Mouse (Mus musculus) frontal cortex, postnatal 10 days (tissue): ENCODE data around the gene 4930558K02Rik.

Experiments
- DNase-seq, 2 experiments: peaks; one replicate each; pipeline ENCODE4 v3.0.0; 2022; ENCODE audit warnings: low spot score in 2 of 2, mixed read lengths in 1 of 2

The 4930558K02Rik gene

GRCm38 (mm10) chr1:161979536-161979935 lies at the start of gene 4930558K02Rik:
4930558K02Rik (minus strand) TSS chr1:161979636.
- DNase-seq: no peak

DNA sequence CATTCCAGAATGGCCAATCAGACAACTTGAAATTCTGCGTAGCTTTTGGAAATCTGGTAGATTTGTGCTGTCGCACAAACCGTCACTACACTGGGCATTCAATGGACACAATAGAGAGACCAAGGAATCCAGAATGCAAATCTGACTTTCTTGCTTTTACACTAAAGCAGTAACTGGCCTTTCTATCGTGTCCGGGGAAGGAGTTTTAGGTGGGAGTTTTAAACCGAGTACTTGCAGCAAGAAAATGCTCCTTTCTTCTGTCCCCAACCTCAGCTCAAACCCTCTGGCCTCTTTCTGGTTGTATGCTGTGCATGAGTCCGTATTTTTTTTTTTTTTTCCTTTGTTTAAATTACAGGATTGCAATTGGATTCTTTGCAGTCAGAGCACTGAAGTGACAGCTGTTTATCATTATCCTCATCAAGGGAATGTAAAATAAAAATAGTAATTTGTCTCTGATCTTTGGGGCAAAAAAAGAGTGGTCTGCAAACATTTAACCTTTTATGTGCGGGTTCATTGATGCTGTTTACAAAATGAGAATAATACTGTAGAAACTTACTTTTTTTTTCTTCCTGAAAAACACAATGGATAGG lies 44.3 kb upstream of the 4930558K02Rik start:
- DNase-seq: no peak

DNA sequence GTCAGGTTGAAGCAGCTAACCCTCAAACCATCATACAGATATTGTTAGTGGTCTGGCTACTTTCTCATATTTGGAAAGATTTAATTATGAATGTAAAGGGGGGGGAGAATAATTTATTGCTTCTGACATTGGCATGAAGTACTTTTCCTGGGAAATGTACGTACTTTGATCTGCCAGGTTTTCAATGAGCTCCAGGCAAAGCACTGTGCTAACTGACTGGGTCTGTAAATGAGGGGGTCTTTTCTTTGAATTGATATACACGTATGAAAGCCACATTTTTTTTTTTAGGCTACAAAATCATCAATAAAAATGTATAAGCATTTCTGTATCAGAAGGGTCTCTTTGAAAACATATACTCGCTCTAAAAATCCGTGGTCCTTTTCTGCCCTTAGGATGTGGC lies 41.3 kb upstream of the 4930558K02Rik start:
- DNase-seq: no peak

GRCm38 (mm10) chr1:162020303-162020731 lies 40.9 kb upstream of the 4930558K02Rik start:
- DNase-seq: no peak

GRCm38 (mm10) chr1:162018601-162018977 lies 39.2 kb upstream of the 4930558K02Rik start:
- DNase-seq: no peak

DNA sequence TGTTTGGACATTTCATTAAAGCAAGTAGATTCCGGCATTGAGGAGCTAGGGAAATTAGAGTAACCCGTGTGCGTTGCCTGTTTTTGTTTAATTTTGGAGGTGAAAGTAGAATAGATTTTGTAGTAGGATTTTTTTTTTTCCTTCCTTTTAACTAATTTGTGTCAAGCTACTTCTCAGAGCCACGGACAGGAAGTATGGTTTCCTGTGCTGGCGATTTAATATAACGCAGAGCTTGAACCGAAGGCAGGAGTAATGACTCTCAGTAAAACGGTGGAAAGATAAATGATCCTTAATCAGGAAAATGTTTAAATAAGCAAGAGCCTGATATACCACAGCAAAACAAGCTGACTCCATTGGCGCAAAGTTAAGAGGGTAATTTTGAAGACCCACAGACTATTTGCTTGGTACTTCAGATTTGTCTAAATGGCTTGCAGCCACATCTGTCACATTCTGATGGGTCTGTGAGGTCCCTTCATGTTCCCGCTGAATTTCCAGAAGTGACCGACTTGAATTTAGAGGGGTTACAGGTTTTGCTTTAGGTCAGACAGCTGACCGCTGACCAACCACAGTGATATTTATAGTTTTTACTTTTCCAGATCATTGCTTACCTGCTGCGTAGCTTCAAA lies 38.7 kb upstream of the 4930558K02Rik start:
- DNase-seq: no peak

DNA sequence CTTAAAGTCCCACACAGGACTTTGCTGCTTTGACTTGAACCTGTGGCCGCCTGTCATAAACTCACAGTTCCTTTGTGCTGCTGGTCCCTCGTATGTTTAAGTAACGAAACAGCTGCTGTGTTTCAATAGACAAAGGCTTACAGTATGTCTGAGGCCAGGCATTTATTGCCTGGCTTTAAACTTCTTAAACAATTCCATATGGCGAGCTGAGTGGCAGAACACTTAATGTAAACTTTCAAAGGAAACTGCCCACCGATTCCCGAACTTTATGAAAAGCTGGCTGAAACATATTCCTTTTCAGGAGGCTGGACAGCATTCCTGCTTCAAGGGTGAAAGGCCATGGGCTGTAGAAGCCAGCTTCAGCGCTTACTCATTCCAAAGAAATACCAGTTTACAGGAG lies 37.5 kb upstream of the 4930558K02Rik start:
- no peak for DNase-seq

DNA sequence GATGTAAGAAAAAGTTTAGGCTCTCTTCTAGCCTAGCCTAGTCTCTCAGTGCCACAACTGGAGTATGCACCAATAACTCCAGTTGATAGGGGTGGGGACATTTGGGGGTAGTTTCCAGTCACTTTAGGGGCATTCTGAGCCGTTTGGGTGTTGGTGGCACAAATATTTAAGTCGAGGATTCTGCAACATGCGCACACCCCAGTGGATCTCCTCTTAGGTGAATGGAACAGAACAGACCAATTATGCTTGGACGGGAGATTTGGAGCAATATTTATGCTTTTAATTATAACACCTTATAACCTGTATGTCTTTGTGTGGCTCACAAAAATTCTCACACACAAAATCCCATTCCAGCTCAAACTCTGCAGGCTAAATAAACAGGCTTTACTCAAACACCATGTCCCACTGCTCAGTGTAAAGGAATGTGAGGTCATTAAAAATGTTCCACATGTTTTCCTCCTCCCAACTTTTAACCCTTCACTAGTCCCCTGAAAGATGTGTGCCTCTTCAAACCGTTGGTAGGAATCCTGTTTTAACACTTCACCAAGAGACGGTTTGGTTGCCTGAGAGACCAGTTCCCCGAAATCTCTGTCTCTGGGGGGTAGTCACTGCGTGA lies 35.9 kb upstream of the 4930558K02Rik start:
- no peak for DNase-seq

GRCm38 (mm10) chr1:162013561-162013960 lies 34.1 kb upstream of the 4930558K02Rik start:
- DNase-seq: no peak

- DNase-seq: no peak
Measured at GRCm38 (mm10) chr1:162011523-162012245, 32.2 kb upstream of the 4930558K02Rik start.

DNA sequence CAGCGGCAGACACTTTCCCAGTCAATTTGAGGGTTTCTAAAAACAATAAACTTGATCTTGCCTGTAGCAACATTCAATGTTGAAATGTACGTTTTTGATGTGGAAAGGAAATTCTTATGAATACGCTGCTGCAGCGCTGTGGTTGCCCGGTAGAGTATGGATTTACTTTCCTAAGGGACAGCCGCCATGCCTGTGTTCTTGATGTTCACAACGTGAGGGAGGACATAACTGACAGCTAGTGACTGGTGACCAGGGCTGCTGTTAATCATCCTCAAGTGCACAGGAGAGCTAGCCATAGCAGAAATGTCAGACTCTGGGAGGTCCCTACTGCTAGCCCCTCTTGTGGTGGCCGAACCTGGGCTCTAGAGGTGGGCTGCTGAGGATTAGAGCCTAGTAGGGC lies 29.6 kb upstream of the 4930558K02Rik start:
- DNase-seq: no peak

DNA sequence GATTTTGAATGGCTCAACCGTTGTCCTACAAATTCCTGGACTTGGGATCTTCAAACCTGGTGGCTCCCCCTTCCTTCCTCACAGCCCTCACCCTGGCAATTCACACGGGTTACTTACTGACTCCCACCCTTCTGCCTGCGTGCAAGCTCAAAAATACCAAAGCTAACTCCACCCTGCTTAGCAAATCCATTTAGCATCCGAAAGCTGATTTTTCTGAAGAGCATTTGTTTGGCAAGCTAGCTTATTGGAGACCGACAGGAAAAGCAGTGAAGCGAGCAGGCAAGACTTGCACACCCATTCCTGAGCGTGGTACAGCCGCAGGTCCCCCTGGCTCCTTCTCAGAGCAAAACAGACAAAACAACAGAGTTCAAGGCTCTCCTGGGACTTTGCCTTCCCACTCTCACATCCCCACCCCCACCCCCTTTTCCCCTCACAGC lies 29.2 kb upstream of the 4930558K02Rik start:
- DNase-seq: no peak

DNA sequence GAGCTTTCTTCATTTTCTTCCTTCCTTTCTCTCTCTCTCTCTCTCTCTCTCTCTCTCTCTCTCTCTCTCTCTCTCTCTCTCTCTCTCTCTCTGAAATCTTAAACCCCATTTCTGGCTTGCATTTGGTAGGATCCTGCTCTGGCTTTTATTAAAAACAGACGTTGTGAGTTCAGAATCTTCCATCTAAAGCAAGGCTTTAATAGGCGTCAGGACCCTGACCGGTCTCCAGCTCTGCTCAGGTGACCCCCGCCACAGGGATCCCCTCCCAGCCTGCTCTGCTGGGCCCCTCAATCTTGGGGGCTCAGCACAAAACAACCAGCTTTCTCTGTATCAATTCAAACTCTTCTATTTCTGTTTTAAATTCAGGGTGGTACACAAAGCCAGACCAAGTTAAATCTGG lies 28.8 kb upstream of the 4930558K02Rik start:
- DNase-seq: no peak

DNA sequence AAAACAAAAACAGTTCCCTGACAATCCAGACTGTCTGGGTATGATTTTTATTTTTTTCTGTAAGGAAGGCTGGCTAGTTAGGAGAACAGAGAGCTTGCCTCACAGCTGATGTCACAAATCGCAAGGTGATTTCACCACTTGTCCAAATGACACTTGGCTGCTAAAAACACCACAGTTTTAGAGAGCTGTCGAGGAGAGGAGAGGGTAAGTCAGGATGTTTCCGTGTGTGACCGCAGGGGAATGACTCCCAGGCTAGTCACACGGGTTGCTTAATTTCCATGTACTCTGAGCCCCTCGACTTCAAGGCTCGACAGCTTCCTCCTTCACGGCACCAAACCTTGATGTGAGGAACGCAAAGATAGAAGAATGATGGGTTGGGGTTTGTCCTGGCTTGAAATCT lies 26.7 kb upstream of the 4930558K02Rik start:
- DNase-seq: no peak

DNA sequence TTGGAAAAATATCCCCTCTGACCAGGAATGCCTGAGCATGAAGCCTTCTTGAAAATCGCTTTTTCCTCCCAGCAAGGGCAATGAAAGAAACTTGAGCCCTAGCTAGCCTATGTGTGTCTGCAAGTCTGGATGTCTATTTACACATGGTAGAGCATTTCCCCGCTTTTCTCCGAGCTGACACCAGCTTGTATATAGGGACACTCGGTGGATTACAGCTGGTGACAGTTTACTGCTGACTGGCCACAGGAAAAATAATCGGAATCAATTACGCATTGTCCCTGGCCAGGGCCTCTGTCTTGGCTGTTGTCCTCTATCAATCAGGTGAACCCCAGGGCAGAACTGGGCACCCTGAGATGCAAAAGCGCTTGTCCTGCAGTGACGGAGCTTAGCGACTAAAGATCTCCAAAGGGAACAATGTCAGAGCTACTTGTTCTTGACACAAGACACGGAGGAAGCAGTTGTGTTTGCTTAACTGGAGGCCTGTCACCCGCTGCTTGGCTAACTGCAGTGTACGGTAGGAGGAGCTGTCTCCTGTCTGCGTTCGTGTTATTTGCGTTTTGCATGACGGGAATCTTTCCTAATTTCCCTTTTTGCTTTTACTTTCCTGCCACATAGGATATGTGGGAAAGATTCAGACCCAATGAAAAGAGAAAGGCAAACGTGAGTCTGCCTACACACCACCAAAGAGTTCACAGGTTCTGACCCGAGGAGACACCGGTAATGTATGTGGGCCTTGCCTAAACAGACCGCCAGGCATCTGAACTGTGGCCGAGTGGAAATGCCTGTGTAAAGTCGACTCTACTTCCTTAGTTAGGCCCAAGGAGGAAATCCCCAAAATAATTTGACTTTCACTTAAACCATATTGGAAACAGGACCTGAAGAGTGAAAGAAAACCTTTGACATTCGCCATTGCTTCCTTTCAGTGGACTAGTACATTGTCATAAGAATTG lies 25.7 kb upstream of the 4930558K02Rik start:
- DNase-seq: peak in 1 of 2 experiments; percentile 22

DNA sequence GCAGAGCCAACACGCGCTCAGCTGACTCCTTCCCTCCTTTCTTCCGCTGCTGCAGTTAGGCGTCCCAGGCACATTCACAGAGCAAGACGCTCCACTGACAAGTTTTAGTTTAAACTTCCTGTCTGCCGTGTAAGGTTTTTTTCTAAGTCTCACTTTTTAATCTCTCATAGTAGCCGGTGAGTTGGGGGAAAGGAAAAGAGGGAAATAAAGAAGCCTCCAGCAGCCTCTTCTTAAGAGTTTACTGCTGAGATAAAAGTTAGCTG lies 25.0 kb upstream of the 4930558K02Rik start:
- no peak for DNase-seq

DNA sequence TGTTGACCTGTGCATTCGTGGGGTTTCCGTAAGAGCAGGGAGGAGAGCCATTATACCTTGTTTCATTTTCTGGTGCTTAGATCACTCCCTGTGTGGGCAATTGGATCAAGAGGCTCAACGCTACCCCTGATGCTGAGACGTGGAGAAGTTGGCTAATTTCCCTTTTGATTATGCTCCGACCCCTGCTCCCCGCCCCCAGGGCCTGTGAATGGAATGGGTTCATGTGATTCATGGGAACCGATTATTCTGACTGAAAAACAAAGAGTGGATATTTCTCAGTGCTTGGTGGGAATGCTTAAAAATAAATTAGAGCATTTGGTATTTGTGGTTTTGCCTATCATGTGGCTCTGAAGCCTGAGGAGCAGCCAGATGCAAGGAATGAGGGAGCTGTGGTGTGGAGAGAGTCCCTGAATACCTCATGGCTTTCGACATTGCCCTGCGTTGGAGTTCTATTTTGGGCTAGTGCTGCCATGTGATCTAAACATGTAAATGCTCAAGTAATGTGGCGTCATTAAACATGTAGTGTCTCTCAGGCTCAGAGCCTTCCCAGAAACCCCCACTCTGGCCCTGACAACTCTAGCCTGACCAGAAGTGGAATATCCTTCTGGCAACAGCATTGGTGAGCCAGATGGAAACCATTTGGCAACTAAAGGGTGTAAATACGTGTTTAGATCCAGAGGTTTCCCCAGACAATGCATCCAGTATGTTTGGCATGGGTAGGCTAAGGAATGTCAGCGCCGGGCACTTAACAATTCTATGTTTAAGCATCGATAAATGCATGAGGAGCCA lies 24.5 kb upstream of the 4930558K02Rik start:
- DNase-seq: no peak

DNA sequence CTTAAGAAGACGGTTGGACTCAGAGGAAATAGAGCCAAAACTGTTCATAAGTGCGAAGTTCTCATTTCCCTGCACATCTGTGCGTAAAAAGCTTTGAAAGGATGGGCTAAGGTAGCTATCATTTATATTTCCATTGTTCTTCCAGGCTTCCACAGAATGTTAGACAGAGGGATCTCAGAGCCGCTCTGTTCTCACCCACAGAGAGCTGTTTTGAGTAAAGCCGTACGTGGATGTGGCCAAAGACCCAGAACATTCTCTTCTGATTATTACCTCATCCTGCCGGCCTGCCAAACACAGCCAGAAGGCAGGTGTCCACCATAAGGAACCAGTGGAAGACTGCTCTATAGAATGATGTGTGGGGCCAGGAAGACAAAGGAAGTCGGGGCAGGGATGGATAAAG lies 21.9 kb upstream of the 4930558K02Rik start:
- DNase-seq: no peak

DNA sequence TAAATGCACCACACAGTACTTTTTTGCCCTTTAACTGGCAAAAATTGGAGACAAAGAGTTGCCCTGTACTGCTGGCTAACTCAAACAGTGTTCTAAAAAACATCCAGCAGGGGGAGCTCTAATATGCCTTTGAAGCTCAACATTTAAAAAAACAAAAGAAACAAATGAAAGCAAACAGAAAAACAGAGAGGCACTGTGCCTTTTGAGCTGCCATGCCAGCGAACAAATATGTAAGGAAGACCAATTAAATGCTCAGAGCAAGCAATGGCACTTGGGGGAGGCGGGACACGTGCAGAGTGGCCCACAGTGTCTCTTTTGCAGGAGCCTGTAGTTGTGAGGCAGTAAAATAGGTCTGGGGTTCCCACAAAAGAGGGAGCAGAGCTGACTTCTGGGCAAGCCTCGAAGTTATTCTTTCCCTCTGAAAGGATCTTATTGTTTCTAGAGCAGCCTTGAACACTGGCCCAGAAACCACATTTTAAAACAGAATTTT lies 20.5 kb upstream of the 4930558K02Rik start:
- peak; percentile 63 to 66 for DNase-seq

DNA sequence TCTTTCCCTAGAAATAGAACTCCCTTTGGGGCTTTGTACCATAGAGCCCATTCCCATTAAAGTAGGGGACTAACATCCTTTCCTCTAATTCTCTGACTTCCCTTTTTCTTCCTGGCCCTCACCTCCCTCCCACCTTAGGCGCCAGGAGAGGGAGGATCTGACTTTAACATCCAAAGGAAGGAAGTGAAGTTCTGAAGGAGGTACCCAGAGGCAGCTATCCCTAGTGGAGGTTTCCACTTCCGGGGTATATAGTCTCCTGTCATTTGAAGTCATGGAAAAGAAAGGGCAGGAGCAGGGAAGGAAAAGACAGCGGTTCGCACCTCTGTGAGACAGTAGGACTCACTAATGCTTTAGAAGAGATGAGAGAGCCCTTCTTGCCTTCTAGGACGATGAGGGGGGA lies 19.9 kb upstream of the 4930558K02Rik start:
- no peak for DNase-seq

DNA sequence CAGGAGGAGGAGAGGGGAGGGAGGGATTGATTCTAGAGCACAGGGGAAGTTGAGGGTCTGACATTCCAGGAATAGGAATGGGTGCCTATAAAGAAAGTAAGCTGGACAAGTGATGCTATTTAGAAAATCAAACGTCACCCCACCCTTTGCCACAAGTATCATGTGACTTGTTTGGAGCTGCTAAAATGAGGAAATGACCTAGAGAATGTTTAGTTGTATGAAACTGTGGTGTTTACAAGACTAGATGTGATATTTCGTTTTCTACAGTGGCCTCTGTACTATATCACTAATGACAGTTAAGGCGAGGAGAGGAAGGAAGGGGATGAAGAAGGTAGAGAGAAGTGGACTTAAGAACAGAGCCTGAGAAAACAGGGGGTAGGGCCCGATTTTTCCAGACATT lies 19.3 kb upstream of the 4930558K02Rik start:
- DNase-seq: no peak
